7 mouse cellular contexts compared by ENCODE assay signal in genomic region chr3:95687524-95688421, GRCm38 (mm10). TPM values are rescaled to one million over a fixed set of nuclear protein-coding genes. Genes with fewer than 3 reads are reported as not detected.
DNase-seq lines count a peak whose midpoint lies in the region; ATAC-seq and TF ChIP-seq lines count a peak whose summit lies in the region.

Gene Adamtsl4, minus strand, starts transcription at chr3:95687917.

- peak; percentile 55 for DNase-seq in ES-CJ7 (ENCODE audit: low read depth, low spot score)
- DNase-seq in adrenal gland, adult 2 months, result peak; percentile 90
- DNase-seq in heart, embryonic 10.5 days (ENCODE audit: low spot score), result peak; percentile 85
- DNase-seq in lung, postnatal 0 days (ENCODE audit: low spot score), result peak; percentile 89
- peak; percentile 57 for DNase-seq in ovary, postnatal 14 days (ENCODE audit: low spot score)

- no peaks in the 10 kb centered on the region for H3K27me3 ChIP-seq in embryonic facial prominence, embryonic 13.5 days
- no peaks in the 10 kb centered on the region for H3K27me3 ChIP-seq in heart, embryonic 10.5 days (ENCODE audit: insufficient read depth, poor library complexity, severe bottlenecking)
- H3K27me3 ChIP-seq in kidney, embryonic 15.5 days, result no peaks in the 10 kb centered on the region
- no peaks in the 10 kb centered on the region for H3K27me3 ChIP-seq in lung, postnatal 0 days (replicated peaks; ENCODE audit: insufficient read depth, low read length)

- H3K4me3 ChIP-seq in embryonic facial prominence, embryonic 13.5 days, result peak within 1 kb of the TSS; percentile 43
- peak within 1 kb of the TSS; percentile 65 for H3K4me3 ChIP-seq in heart, embryonic 10.5 days
- peak within 1 kb of the TSS; percentile 51 for H3K4me3 ChIP-seq in kidney, embryonic 15.5 days (replicated peaks)
- peak within 1 kb of the TSS; percentile 55 for H3K4me3 ChIP-seq in lung, postnatal 0 days (ENCODE audit: low read depth, low read length)

- H3K36me3 ChIP-seq in embryonic facial prominence, embryonic 13.5 days, result 0 out of 2 replicates have a peak, but pooled peaks cover 5% of the 10 kb centered on the region
- H3K36me3 ChIP-seq in heart, embryonic 10.5 days, result no peaks in the 10 kb centered on the region
- no peaks in the 10 kb centered on the region for H3K36me3 ChIP-seq in kidney, embryonic 15.5 days
- no peaks in the 10 kb centered on the region for H3K36me3 ChIP-seq in lung, postnatal 0 days (ENCODE audit: insufficient read depth, low read length)

- H3K27ac ChIP-seq in embryonic facial prominence, embryonic 13.5 days, result peak within 1 kb of the TSS; percentile 93
- peak within 1 kb of the TSS; percentile 89 for H3K27ac ChIP-seq in heart, embryonic 10.5 days
- peak within 1 kb of the TSS; percentile 92 for H3K27ac ChIP-seq in kidney, embryonic 15.5 days
- H3K27ac ChIP-seq in lung, postnatal 0 days (ENCODE audit: low read length), result peak within 1 kb of the TSS; percentile 91

- peak within 1 kb of the TSS; percentile 92 for H3K4me2 ChIP-seq in embryonic facial prominence, embryonic 13.5 days
- peak within 1 kb of the TSS; percentile 95 for H3K4me2 ChIP-seq in kidney, embryonic 15.5 days
- peak within 1 kb of the TSS; percentile 85 for H3K4me2 ChIP-seq in lung, postnatal 0 days (replicated peaks; ENCODE audit: low read depth, low read length)

- WGBS in embryonic facial prominence, embryonic 13.5 days, result 2% methylated on average over 50 of the region's 50 CpGs
- WGBS in heart, embryonic 10.5 days, result 6% methylated on average over 50 of the region's 50 CpGs
- WGBS in kidney, embryonic 15.5 days, result 2% methylated on average over 50 of the region's 50 CpGs
- WGBS in lung, postnatal 0 days, result 3% methylated on average over 39 of the region's 50 CpGs

- peak within 1 kb of the TSS; percentile 68 for H3K9ac ChIP-seq in embryonic facial prominence, embryonic 13.5 days
- H3K9ac ChIP-seq in kidney, embryonic 15.5 days, result peak within 1 kb of the TSS; percentile 55
- H3K9ac ChIP-seq in lung, postnatal 0 days (replicated peaks; ENCODE audit: low read depth), result peak within 1 kb of the TSS; percentile 54

- TF ChIP-seq CTCF in lung, postnatal 0 days (IDR thresholded peaks at IDR 0.05), result peak; percentile 19

- no peaks in the 10 kb centered on the region; the same call in 1 of the 2 replicates for H3K9me3 ChIP-seq in embryonic facial prominence, embryonic 13.5 days
- no peaks in the 10 kb centered on the region for H3K9me3 ChIP-seq in heart, embryonic 10.5 days
- H3K9me3 ChIP-seq in kidney, embryonic 15.5 days (replicated peaks), result no peaks in the 10 kb centered on the region
- H3K9me3 ChIP-seq in lung, postnatal 0 days (ENCODE audit: low read length), result no peaks in the 10 kb centered on the region

- peak; percentile 43 for ATAC-seq in embryonic facial prominence, embryonic 13.5 days (ENCODE audit: insufficient number of reproducible peaks, insufficient read depth, low FRiP score, low TSS enrichment, low read depth)
- ATAC-seq in kidney, embryonic 15.5 days (replicated peaks; ENCODE audit: low FRiP score), result peak; percentile 76
- ATAC-seq in lung, postnatal 0 days, result peak; percentile 79

- TF ChIP-seq EP300 in lung, postnatal 0 days (IDR thresholded peaks at IDR 0.05), result no peak

- peaks cover 53% of the 10 kb centered on the region for H3K4me1 ChIP-seq in embryonic facial prominence, embryonic 13.5 days
- peaks cover 82% of the 10 kb centered on the region for H3K4me1 ChIP-seq in heart, embryonic 10.5 days
- H3K4me1 ChIP-seq in kidney, embryonic 15.5 days, result peaks cover 66% of the 10 kb centered on the region
- peaks cover 2% of the 10 kb centered on the region; the same call in 1 of the 2 replicates for H3K4me1 ChIP-seq in lung, postnatal 0 days (ENCODE audit: insufficient read depth, low read depth, low read length)

RNA-seq across cellular contexts. Expression of gene Adamtsl4, which starts in this region (rescaled TPM):
- total RNA-seq in adrenal gland, adult 2 months (2021), result 1 to 10 TPM; 6.0 to 8.8 TPM
- polyA plus RNA-seq in adrenal gland, adult 2 months (2012; rRNA removed), result 11.0 and 17.4 TPM in 2 replicates
- 1.7 and 1.9 TPM in 2 replicates for polyA plus RNA-seq in embryonic facial prominence, embryonic 13.5 days (2015; fragmentation: Nextera tagmentation; extraction: Ambion mirVana)
- 4.2 and 5.7 TPM in 2 replicates for polyA plus RNA-seq in heart, embryonic 10.5 days (2016; fragmentation: Nextera tagmentation; extraction: Ambion mirVana)
- 4.0 and 6.3 TPM in 2 replicates for polyA plus RNA-seq in kidney, embryonic 15.5 days (2015; fragmentation: Nextera tagmentation; extraction: Ambion mirVana)
- 11.8 and 13.2 TPM in 2 replicates for polyA plus RNA-seq in lung, postnatal 0 days (2015; fragmentation: Nextera tagmentation; extraction: Ambion mirVana)

Comparison
In these comparisons a context has a peak if more than half of its experiments do, and no peak if none do; other contexts are left out.
1. Peak in every context shown above with its lines: DNase-seq, ATAC-seq, H3K4me3 ChIP-seq and H3K27ac ChIP-seq.